Mouse (Mus musculus) heart, embryonic 11.5 days (tissue): ENCODE data around the gene Atp5g2. TPM values are rescaled to one million over a fixed set of nuclear protein-coding genes. Genes with fewer than 3 reads are reported as not detected.

Experiments used
- ATAC-seq: fragments of 200-750 bp; cut with Nextera tagmentation; replicated peaks from 2 replicates; pipeline ENCODE4 v1.8.0; 2017; ENCODE audit warnings: moderate library complexity; ENCODE audit not compliant: insufficient number of reproducible peaks, low FRiP score, low TSS enrichment
- H3K27ac ChIP-seq: fragments of 300-500 bp; sonication (generic); 2 replicates; pipeline ENCODE4 v1.5.1; 2014; ENCODE audit warnings: mild to moderate bottlenecking, low read depth, low read length
- H3K27me3 ChIP-seq: fragments of 300-500 bp; sonication (generic); 2 replicates; pipeline ENCODE4 v1.6.1; 2014; ENCODE audit warnings: mild to moderate bottlenecking, low read length, mixed read lengths; ENCODE audit not compliant: control insufficient read depth, insufficient read depth
- H3K36me3 ChIP-seq: fragments of 300-500 bp; sonication (generic); 2 replicates; pipeline ENCODE4 v1.6.1; 2014; ENCODE audit warnings: mild to moderate bottlenecking, low read length, moderate library complexity, mixed read lengths; ENCODE audit not compliant: control insufficient read depth, insufficient read depth
- H3K4me1 ChIP-seq: fragments of 300-500 bp; sonication (generic); 2 replicates; pipeline ENCODE4 v1.6.1; 2014; ENCODE audit warnings: low read length; ENCODE audit not compliant: control insufficient read depth, insufficient read depth
- H3K4me2 ChIP-seq: fragments of 300-500 bp; sonication (generic); 2 replicates; pipeline ENCODE4 v1.6.1; 2014; ENCODE audit warnings: mild to moderate bottlenecking, moderate library complexity
- H3K4me3 ChIP-seq: fragments of 300-500 bp; sonication (generic); 2 replicates; pipeline ENCODE4 v1.5.1; 2014; ENCODE audit warnings: low read depth, low read length
- H3K9ac ChIP-seq: fragments of 300-500 bp; sonication (generic); 2 replicates; pipeline ENCODE4 v1.6.1; 2014; ENCODE audit warnings: mild to moderate bottlenecking, low read depth, low read length, moderate library complexity
- H3K9me3 ChIP-seq: fragments of 300-500 bp; sonication (generic); replicated peaks from 2 replicates; pipeline ENCODE4 v1.6.1; 2016; ENCODE audit warnings: low read length; ENCODE audit not compliant: control insufficient read depth
- WGBS: fragments of 180-500 bp; shearing (Covaris S2); extraction: QIAGEN DNeasy Blood & Tissue Kit; methylation state at CpG from one replicate; pipeline ENCODE4 v1.1.7; 2014; ENCODE audit not compliant: insufficient replicate concordance; 5-methylcytosine and 5-hydroxymethylcytosine counted together
- polyA plus RNA-seq: library from polyadenylated mRNA; unstranded; fragments of >200 nt; fragmentation: Nextera tagmentation; extraction: Ambion mirVana; gene quantifications from 2 replicates; pipeline ENCODE4 v1.2.1, GENCODE M21; 2014

Gene Atp5g2
- polyA plus RNA-seq, 1 experiment from 2014 or later, result 76.3 TPM

DNA sequence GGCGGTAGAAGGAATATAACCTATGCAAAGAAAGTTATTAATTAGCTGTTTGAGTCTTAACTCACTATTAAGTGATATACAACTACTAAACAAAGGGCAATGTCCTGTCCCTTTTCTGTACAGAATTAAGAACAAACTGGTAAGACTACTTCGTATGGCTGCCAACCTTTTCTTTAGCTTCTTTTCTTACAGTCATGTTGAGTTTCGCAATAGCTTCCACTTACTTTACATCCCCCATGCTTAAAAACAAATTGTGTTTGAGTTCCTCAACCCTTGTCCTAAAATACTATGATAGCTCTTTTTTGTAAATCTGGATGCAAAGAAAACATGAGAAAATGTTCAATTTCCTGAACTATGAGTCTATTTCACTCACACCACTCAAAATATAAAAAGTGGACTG is 49.0 kb downstream of the Atp5g2 start:
- Histone ChIP-seq H3K9me3 (no peaks in the 10 kb centered on the region), H3K9ac (no peak overlapping the region), H3K4me1 (peaks cover 10% of the 10 kb centered on the region; the same call in 1 of the 2 replicates), H3K36me3 (no peaks in the 10 kb centered on the region), H3K4me2 (0 out of 2 replicates have a peak overlapping the region, but pooled peaks have one; percentile 37), H3K27me3 (no peaks in the 10 kb centered on the region), H3K27ac (no peak overlapping the region), H3K4me3 (no peak overlapping the region)
- whole genome bisulfite sequencing, result 87% methylated on average over 3 of the region's 3 CpGs
- no peak for ATAC-seq

DNA sequence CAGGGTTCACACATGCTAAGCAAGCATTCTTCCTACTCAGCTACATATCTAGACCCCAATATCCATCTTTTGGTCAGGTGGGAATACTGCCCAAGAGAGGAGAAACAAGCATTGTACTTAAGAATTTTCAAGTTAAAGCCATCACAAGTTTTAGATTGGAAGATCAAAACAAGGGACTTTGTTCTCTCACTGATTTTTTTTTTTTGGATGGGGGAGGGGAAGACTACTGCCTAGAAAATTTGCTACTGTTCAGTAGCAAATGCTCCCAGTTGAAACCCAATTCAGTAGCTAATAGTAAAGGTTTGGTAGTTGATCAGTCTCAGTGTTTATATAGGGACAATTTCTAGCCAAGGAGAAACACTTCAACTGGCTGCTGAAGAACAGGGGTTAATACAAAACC is 49.6 kb downstream of the Atp5g2 start:
- H3K4me1 ChIP-seq, result peaks cover 10% of the 10 kb centered on the region; the same call in 1 of the 2 replicates
- H3K9me3 ChIP-seq, result no peaks in the 10 kb centered on the region
- H3K36me3 ChIP-seq, result no peaks in the 10 kb centered on the region
- no peak overlapping the region for H3K4me3 ChIP-seq
- no peak overlapping the region for H3K27ac ChIP-seq
- ATAC-seq, result no peak
- no peak overlapping the region for H3K4me2 ChIP-seq
- H3K27me3 ChIP-seq, result no peaks in the 10 kb centered on the region
- no peak overlapping the region for H3K9ac ChIP-seq

DNA sequence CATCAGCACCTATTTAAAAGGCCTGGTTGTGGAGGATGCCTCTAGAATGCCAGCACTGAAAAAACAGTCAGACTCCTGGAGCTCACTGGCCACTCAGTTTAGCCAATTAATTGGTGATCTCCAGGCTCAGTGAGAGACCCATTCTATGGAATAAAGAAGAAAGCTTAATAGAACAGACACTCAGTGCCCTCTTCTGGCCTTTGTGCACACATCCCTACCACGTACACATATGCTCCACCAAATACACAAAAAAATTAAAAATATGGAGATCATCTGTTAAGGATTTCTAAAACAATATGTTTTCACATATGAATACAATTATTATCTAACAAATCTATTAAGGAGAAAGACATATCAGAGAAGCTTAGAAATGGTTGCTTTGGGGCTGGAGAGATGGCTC is 51.4 kb downstream of the Atp5g2 start:
- Histone ChIP-seq H3K4me3 (no peak overlapping the region), H3K9ac (no peak overlapping the region), H3K36me3 (no peaks in the 10 kb centered on the region), H3K4me1 (peaks cover 8% of the 10 kb centered on the region; the same call in 1 of the 2 replicates), H3K27ac (no peak overlapping the region), H3K9me3 (no peaks in the 10 kb centered on the region), H3K4me2 (no peak overlapping the region), H3K27me3 (no peaks in the 10 kb centered on the region)
- WGBS, result 97% methylated on average over 1 of the region's 1 CpGs
- ATAC-seq, result no peak

DNA sequence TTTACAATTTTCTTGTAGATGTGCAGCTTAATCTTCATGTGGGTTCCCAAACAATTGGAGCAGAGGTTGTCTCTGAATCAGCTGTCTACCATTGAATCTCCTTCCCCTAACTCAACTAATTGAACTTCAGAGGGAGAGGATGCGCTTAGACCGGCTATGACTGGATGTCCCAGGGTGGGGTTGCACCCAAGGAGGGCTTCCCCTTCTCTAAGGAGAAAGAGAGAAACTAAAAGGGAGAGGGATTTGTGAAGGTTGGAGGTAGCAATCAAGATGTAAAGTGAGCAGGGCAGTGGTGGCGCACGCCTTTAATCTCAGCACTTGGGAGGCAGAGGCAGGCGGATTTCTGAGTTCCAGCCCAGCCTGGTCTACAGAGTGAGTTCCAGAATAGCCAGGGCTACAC is 52.7 kb downstream of the Atp5g2 start:
- H3K27ac ChIP-seq, result no peak overlapping the region
- 98% methylated on average over 5 of the region's 5 CpGs for WGBS

DNA sequence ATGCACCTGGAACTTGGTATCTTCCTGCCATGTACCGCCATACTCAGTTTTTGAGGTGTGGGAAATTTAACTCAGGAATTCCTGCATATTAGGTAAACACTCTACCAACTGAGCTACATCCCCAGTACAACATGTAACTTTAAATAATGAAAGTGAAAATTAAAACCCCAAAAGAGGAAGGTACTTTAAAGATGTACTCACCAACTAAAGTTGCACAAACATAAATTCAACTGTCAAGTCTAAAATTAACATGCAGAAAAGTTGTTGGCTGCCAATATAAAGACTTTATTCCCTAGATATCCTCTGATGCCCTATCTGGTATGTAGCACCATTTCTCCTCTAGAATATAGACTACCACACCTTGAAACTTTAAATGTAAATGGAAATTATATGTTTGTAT is 54.5 kb downstream of the Atp5g2 start:
- no peak overlapping the region for H3K9ac ChIP-seq
- H3K9me3 ChIP-seq, result no peaks in the 10 kb centered on the region
- H3K4me2 ChIP-seq, result no peak overlapping the region
- ATAC-seq, result no peak
- WGBS, result 92% methylated on average over 1 of the region's 1 CpGs
- H3K27ac ChIP-seq, result no peak overlapping the region
- no peaks in the 10 kb centered on the region for H3K27me3 ChIP-seq
- no peak overlapping the region for H3K4me3 ChIP-seq
- peaks cover 3% of the 10 kb centered on the region; the same call in 1 of the 2 replicates for H3K4me1 ChIP-seq
- no peaks in the 10 kb centered on the region for H3K36me3 ChIP-seq

More for the DNA sequence above, 52.7 kb downstream of the Atp5g2 start:
- Histone ChIP-seq H3K9me3 (no peaks in the 10 kb centered on the region), H3K27me3 (no peaks in the 10 kb centered on the region), H3K4me3 (no peak overlapping the region), H3K9ac (no peak overlapping the region), H3K4me2 (no peak overlapping the region), H3K4me1 (peaks cover 8% of the 10 kb centered on the region; the same call in 1 of the 2 replicates), H3K36me3 (no peaks in the 10 kb centered on the region)
- ATAC-seq, result no peak

DNA sequence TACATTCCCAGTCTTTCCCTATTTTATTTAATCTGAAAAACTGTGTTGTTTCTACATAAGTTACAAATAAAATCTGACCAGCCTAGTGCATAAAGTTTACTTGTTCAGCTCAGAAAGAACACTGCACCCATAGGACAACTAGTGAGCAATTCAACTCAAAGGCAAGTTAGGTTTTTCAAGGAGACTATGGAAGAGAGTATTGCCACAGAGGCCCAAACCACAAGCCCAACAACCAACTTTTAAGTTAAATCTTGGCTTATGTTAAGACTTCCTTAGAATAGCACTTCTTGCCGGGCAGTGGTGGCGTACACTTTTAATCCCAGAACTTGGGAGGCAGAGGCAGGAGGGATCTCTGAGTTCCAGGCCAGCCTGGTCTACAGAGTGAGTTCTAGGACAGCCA is 56.0 kb downstream of the Atp5g2 start:
- H3K4me3 ChIP-seq, result no peak overlapping the region
- no peak overlapping the region for H3K9ac ChIP-seq
- no peak overlapping the region for H3K27ac ChIP-seq
- 91% methylated on average over 2 of the region's 2 CpGs for WGBS
- no peak for ATAC-seq
- no peak overlapping the region for H3K4me2 ChIP-seq
- H3K9me3 ChIP-seq, result no peaks in the 10 kb centered on the region
- peaks cover 3% of the 10 kb centered on the region; the same call in 1 of the 2 replicates for H3K4me1 ChIP-seq
- no peaks in the 10 kb centered on the region for H3K27me3 ChIP-seq
- H3K36me3 ChIP-seq, result no peaks in the 10 kb centered on the region

DNA sequence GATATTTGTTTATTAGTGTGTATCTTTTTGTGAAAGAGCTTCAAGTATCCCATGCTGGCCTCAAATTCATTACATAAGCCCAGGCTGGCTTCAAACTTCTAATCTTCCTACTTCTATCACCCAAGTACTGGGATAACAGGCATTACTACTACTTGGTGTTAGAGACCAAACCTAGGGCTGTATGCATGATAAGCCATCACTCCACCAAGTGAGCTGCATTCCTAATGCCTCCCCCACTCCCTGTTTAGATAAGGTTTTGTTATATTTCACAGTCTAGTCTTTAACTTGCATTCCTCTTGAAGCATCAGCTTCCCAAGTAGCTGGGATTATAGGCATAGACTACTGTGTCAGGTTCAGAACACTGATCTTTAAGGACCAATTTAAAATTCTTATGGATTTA is 57.9 kb downstream of the Atp5g2 start:
- H3K27ac ChIP-seq, result no peak overlapping the region
- no peaks in the 10 kb centered on the region for H3K9me3 ChIP-seq
- H3K4me2 ChIP-seq, result no peak overlapping the region
- ATAC-seq, result no peak
- H3K4me1 ChIP-seq, result peaks cover 3% of the 10 kb centered on the region; the same call in 1 of the 2 replicates
- no peak overlapping the region for H3K4me3 ChIP-seq
- no peaks in the 10 kb centered on the region for H3K27me3 ChIP-seq
- no peak overlapping the region for H3K9ac ChIP-seq
- H3K36me3 ChIP-seq, result no peaks in the 10 kb centered on the region

DNA sequence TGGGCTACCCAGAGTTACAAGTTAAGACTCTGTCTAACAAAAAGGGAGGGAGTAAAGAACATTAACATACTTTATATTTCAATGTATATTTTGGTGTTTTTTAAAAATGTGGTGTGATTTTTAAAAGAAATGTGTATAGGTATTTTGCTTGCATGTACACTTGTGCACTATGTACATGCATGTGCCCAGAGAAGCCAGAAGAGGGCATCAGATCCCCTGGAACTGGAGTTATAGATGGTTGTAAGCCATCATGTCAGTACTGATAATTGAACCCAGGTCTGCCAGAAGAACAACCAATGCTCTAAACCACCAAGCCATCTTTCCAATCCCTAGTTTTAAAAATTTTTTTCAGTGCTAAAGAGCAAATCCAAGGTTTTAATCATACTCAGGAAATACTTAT is 59.2 kb downstream of the Atp5g2 start:
- ATAC-seq, result no peak
- Histone ChIP-seq H3K36me3 (no peaks in the 10 kb centered on the region), H3K9ac (no peak overlapping the region), H3K9me3 (no peaks in the 10 kb centered on the region), H3K27ac (no peak overlapping the region), H3K4me3 (no peak overlapping the region), H3K4me2 (no peak overlapping the region), H3K27me3 (no peaks in the 10 kb centered on the region), H3K4me1 (peaks cover 6% of the 10 kb centered on the region; the same call in 1 of the 2 replicates)
